Mouse (Mus musculus) CH12.LX (cell line): ENCODE measurements around the gene Galp. TPM values are rescaled to one million over a fixed set of nuclear protein-coding genes. Genes with fewer than 3 reads are reported as not detected.
A peak's percentile ranks its signal among the peaks of the same experiment; 100 is the strongest.

ENCODE experiments used
- DNase-seq: peaks from one replicate; pipeline ENCODE4 v3.0.0-alpha.2; 2013; ENCODE audit errors: extremely low read depth
- H3K27ac ChIP-seq: 2 replicates; pipeline ENCODE4 v1.5.1; 2012; ENCODE audit warnings: low read depth, mild to moderate bottlenecking, control low read depth, moderate library complexity; ENCODE audit not compliant: insufficient read depth
- H3K27me3 ChIP-seq: replicated peaks from 2 replicates; pipeline ENCODE3; 2012; ENCODE audit warnings: inconsistent platforms
- H3K36me3 ChIP-seq, 2 experiments: replicated peaks in 1 of 2; 2 replicates each; pipeline versions ENCODE3 to v1.6.1; 2012; ENCODE audit warnings: inconsistent platforms in 1 of 2, low read length in 1 of 2, mild to moderate bottlenecking in 1 of 2, mixed read lengths in 1 of 2, moderate library complexity in 1 of 2; ENCODE audit not compliant: control insufficient read depth in 1 of 2, insufficient read depth in 1 of 2
- H3K4me1 ChIP-seq, 2 experiments: 2 replicates each; pipeline ENCODE4 v1.6.1; 2012; ENCODE audit warnings: inconsistent platforms in 1 of 2, moderate library complexity in 1 of 2; ENCODE audit not compliant: insufficient read depth in 2 of 2, control insufficient read depth in 1 of 2
- H3K4me2 ChIP-seq: 2 replicates; pipeline ENCODE4 v1.6.1; 2012; ENCODE audit warnings: low read depth, mild to moderate bottlenecking, control low read depth; ENCODE audit not compliant: poor library complexity, insufficient read depth, severe bottlenecking
- H3K4me3 ChIP-seq, 3 experiments: fragments of 150-350 bp in 1 of 3; sonication (generic) in 1 of 3; replicated peaks in 1 of 3; 2 replicates each; pipeline versions ENCODE3 to v1.5.1; 2011 to 2012; ENCODE audit warnings: low read depth in 2 of 3, low read length in 2 of 3, mild to moderate bottlenecking in 2 of 3, moderate library complexity in 2 of 3, control low read depth in 1 of 3, improper control_type of control experiment in 1 of 3, inconsistent platforms in 1 of 3, mixed read lengths in 1 of 3; ENCODE audit not compliant: poor library complexity in 1 of 3
- H3K79me2 ChIP-seq: replicated peaks from 2 replicates; pipeline ENCODE4 v1.6.1; 2012; ENCODE audit warnings: mild to moderate bottlenecking, moderate library complexity; ENCODE audit not compliant: control insufficient read depth, poor library complexity, insufficient read depth, severe bottlenecking; ENCODE audit errors: extremely low read depth
- H3K9ac ChIP-seq: 2 replicates; pipeline ENCODE4 v1.6.1; 2012; ENCODE audit warnings: low read depth, mild to moderate bottlenecking, control low read depth, moderate library complexity; ENCODE audit not compliant: insufficient read depth
- H3K9me3 ChIP-seq: replicated peaks from 2 replicates; pipeline ENCODE3; 2012; ENCODE audit warnings: low read length, inconsistent platforms, mixed read lengths
- BHLHE40 ChIP-seq: IDR thresholded peaks from 2 replicates; pipeline ENCODE4 v1.6.1; 2011; ENCODE audit warnings: mild to moderate bottlenecking, low read depth, low read length, improper control_type of control experiment
- CHD2 ChIP-seq: IDR thresholded peaks from 2 replicates; pipeline ENCODE4 v1.6.1; 2011; ENCODE audit warnings: low read length, improper control_type of control experiment
- CTCF ChIP-seq, 2 experiments: IDR thresholded peaks in 1 of 2; conservative IDR thresholded peaks in 1 of 2; 2 replicates each; pipeline ENCODE4 v1.5.1; 2011 to 2012; ENCODE audit warnings: low read depth in 2 of 2, low read length in 2 of 2, improper control_type of control experiment in 1 of 2, inconsistent platforms in 1 of 2, mild to moderate bottlenecking in 1 of 2, moderate library complexity in 1 of 2
- ELF1 ChIP-seq: IDR thresholded peaks from 2 replicates; pipeline ENCODE4 v1.6.1; 2014; ENCODE audit warnings: low read depth, mild to moderate bottlenecking, inconsistent platforms, low read length, improper control_type of control experiment
- EP300 ChIP-seq: IDR thresholded peaks from 2 replicates; pipeline ENCODE4 v1.6.1; 2011; ENCODE audit warnings: low read length, improper control_type of control experiment
- HCFC1 ChIP-seq: IDR thresholded peaks from 2 replicates; pipeline ENCODE4 v1.6.1; 2012; ENCODE audit warnings: low read depth, mild to moderate bottlenecking, inconsistent platforms, low read length, improper control_type of control experiment
- MAX ChIP-seq: IDR thresholded peaks from 2 replicates; pipeline ENCODE4 v1.6.1; 2011; ENCODE audit warnings: low read length, improper control_type of control experiment
- MEF2A ChIP-seq: IDR thresholded peaks from 2 replicates; pipeline ENCODE4 v1.6.1; 2014; ENCODE audit warnings: low read depth, mild to moderate bottlenecking, inconsistent platforms, low read length, improper control_type of control experiment, borderline replicate concordance
- MXI1 ChIP-seq: IDR thresholded peaks from 2 replicates; pipeline ENCODE4 v1.6.1; 2011; ENCODE audit warnings: mild to moderate bottlenecking, low read depth, low read length, improper control_type of control experiment
- NRF1 ChIP-seq: IDR thresholded peaks from 2 replicates; pipeline ENCODE4 v1.6.1; 2014; ENCODE audit warnings: low read depth, mild to moderate bottlenecking, inconsistent platforms, low read length, improper control_type of control experiment, moderate library complexity
- PAX5 ChIP-seq: IDR thresholded peaks from 2 replicates; pipeline ENCODE4 v1.6.1; 2012; ENCODE audit warnings: low read length, inconsistent platforms, mixed read lengths
- POLR2AphosphoS2 ChIP-seq: IDR thresholded peaks from 2 replicates; pipeline ENCODE4 v1.6.1; 2011; ENCODE audit warnings: low read depth, low read length, improper control_type of control experiment
- RAD21 ChIP-seq: IDR thresholded peaks from 2 replicates; pipeline ENCODE4 v1.6.1; 2011; ENCODE audit warnings: low read depth, mild to moderate bottlenecking, low read length, improper control_type of control experiment, moderate library complexity
- SMC3 ChIP-seq: IDR thresholded peaks from 2 replicates; pipeline ENCODE4 v1.6.1; 2011; ENCODE audit warnings: low read depth, low read length, improper control_type of control experiment
- TBP ChIP-seq: conservative IDR thresholded peaks from 2 replicates; pipeline ENCODE4 v1.6.1; 2011; ENCODE audit warnings: low read depth, low read length, improper control_type of control experiment
- USF1 ChIP-seq: IDR thresholded peaks from 2 replicates; pipeline ENCODE4 v1.6.1; 2014; ENCODE audit warnings: low read depth, mild to moderate bottlenecking, inconsistent platforms, low read length, improper control_type of control experiment
- ZC3H11A ChIP-seq: IDR thresholded peaks from 2 replicates; pipeline ENCODE4 v1.6.1; 2012; ENCODE audit warnings: low read depth, mild to moderate bottlenecking, inconsistent platforms, low read length, improper control_type of control experiment
- ZNF384 ChIP-seq: IDR thresholded peaks from 2 replicates; pipeline ENCODE4 v1.6.1; 2012; ENCODE audit warnings: low read depth, low read length, improper control_type of control experiment, inconsistent platforms
- dilution Hi-C: fragments of 300-500 bp; cut with MboI; formaldehyde crosslinking; loops from 2 replicates; pipeline ENCODE4 v1.14.3; 2020; ENCODE audit warnings: low sequenced_read_pairs; ENCODE audit not compliant: extremely low pct_unique_long_range_greater_than_20kb, extremely low pct_ligation_motif_present
- in situ Hi-C: fragments of 300-500 bp; cut with MboI; formaldehyde crosslinking; loops from 3 replicates; pipeline ENCODE4 v1.14.3; 2019; ENCODE audit warnings: low sequenced_read_pairs, low pct_ligation_motif_present, low pct_unique_long_range_greater_than_20kb, mixed read lengths
- polyA plus RNA-seq: library from polyadenylated mRNA; unstranded; fragments of >175 nt; gene quantifications from 2 replicates; pipeline ENCODE4 v1.2.1, GENCODE M21; 2012; ENCODE audit warnings: low read depth; ENCODE audit not compliant: insufficient read length
- total RNA-seq, 2 experiments: library from RNA; depleted of rRNA; stranded (reverse); fragments of 300-350 nt in 1 of 2; fragments of >200 nt in 1 of 2; gene quantifications; 2 replicates each; pipeline ENCODE4 v1.2.3; 2012 to 2014

Gene Galp
- total and polyA plus RNA-seq, 3 experiments: not detected

DNA sequence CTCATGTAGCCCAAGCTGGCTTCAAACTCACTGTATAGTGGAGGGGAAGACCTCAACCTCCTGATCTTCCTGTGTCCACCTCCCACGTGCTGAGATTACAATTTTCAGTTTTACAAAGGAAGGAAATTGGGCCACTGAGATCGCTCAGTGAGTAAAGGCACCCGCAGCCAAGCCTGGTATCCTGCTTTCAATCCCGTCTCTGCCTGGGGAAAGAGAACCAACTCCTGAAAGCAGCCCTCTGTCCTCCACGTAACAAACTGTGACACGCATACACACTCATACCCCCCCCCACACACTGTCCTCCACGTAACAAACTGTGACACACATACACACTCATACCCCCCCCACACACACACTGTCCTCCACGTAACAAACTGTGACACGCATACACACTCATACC lies 26.5 kb upstream of the Galp start:
- no peak overlapping the region for H3K4me3 ChIP-seq
- in situ Hi-C loops (no loop called here), dilution Hi-C loops (no loop called here)
- no peak overlapping the region for H3K27ac ChIP-seq
- DNase-seq: no peak
- no peak overlapping the region for H3K4me2 ChIP-seq
- peaks cover 0 to 10% of the 10 kb centered on the region in 2 experiments for H3K36me3 ChIP-seq
- TF ChIP-seq RAD21: no peak
- no peak for TF ChIP-seq CTCF (conservative IDR thresholded peaks at IDR 0.05 in 1 of 2, IDR thresholded peaks at IDR 0.05 in 1 of 2; ENCODE audit: low read depth in 2 of 2, low read length in 2 of 2)
- TF ChIP-seq ZC3H11A: no peak
- no peak for TF ChIP-seq ELF1
- no peak for TF ChIP-seq POLR2AphosphoS2
- no peak for TF ChIP-seq SMC3
- TF ChIP-seq HCFC1: no peak
- TF ChIP-seq BHLHE40: no peak
- TF ChIP-seq TBP: no peak
- TF ChIP-seq MEF2A: no peak
- TF ChIP-seq NRF1: no peak
- no peak for TF ChIP-seq MXI1
- TF ChIP-seq CHD2: no peak
- TF ChIP-seq USF1: no peak
- no peak for TF ChIP-seq ZNF384
- no peak for TF ChIP-seq EP300
- TF ChIP-seq MAX: no peak
- TF ChIP-seq PAX5: no peak
- H3K4me1 ChIP-seq: peaks cover 4 to 16% of the 10 kb centered on the region in 2 experiments
- no peaks in the 10 kb centered on the region for H3K9me3 ChIP-seq
- no peak overlapping the region for H3K9ac ChIP-seq
- no peaks in the 10 kb centered on the region for H3K27me3 ChIP-seq
- no peaks in the 10 kb centered on the region; the same call in 1 of the 2 replicates for H3K79me2 ChIP-seq

DNA sequence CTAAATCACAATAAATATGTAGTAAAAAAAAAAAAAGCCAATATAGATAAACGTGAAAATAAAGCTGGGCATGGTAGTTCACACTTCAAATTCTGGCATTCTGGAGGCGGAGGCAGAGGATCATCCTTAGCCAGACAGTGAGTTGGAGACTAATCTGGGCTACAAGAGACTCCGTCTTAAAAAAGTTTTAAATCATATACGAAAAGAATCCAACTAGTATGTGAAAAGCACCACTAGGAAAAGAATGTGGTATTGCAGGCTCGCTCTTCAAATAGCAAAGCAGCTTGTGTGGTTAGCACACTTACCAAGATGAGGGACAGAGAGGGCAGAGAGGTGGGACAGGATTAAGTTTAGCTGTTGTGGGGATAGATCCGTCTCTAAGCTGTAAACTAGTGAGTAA lies 26.0 kb upstream of the Galp start:
- 0 out of 2 replicates have a peak, but pooled peaks have one; percentile 20 for TF ChIP-seq EP300
- TF ChIP-seq BHLHE40: no peak
- peak overlapping the region in 2 of 3 experiments; percentile 60 to 74 for H3K4me3 ChIP-seq

More for the DNA sequence above, 26.0 kb upstream of the Galp start:
- Histone ChIP-seq H3K36me3 (peaks cover 0 to 14% of the 10 kb centered on the region in 2 experiments), H3K9me3 (no peaks in the 10 kb centered on the region), H3K9ac (no peak overlapping the region; the same call in 1 of the 2 replicates), H3K4me1 (peaks cover 4 to 16% of the 10 kb centered on the region in 2 experiments), H3K79me2 (no peaks in the 10 kb centered on the region; the same call in 1 of the 2 replicates), H3K4me2 (peak overlapping the region; percentile 93), H3K27ac (no peak overlapping the region), H3K27me3 (no peaks in the 10 kb centered on the region)
- dilution Hi-C loops: no loop called here
- in situ Hi-C loops: no loop called here
- DNase-seq: no peak
